Mouse (Mus musculus): ENCODE data around the gene Hykk.

Gene Hykk

DNA sequence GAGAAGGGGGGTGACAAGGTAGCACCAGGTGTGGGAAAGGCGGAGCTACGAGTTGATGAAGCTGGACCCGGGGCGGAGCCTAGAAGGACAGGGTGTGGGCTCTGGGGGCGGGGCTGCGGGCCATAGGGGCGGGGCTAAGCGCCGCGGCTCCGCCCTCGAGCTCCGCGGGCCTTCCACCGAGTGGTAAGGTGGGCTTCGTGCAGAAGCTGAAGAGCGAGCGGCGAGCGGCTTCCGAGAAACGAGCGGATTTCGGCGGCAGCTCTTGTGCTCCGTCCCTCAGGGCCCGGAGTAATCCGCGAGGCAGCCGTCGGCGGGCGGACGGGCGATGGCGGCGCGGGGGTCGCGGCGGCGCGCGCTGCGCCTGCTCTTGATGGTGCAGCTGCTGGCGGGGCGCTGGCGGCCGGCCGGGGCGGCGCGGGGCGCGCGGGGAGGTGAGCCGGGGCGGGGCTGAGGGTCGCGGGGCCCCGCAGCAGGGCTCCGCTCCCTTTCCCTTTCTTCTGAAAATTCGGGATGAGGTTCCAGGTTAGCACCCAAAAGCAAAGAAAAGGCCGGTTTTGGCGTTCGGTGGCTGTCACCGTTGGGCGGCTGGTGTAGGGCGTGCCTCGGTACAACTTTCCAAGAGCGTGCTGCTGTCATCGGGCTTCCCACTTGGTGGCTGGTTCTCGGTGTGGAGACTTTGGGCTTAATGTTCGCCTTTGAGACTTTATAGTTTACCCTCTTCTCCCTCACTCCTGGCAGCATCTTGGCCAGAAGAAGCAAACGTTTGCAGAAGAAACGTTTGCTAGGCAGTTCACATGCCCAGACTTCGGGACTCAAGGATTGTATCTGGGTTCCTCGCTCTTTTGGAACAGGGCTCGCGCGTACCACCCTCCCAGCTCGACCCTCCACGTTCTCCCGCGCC lies 64.5 kb downstream of the Hykk start:
- peak; percentile 68 for DNase-seq (ENCODE audit: low read depth)

- no peak for DNase-seq (ENCODE audit: low read depth)
These were observed 65.3 kb downstream of the Hykk start for GRCm38 (mm10) chr9:54982401-54982800.

DNA sequence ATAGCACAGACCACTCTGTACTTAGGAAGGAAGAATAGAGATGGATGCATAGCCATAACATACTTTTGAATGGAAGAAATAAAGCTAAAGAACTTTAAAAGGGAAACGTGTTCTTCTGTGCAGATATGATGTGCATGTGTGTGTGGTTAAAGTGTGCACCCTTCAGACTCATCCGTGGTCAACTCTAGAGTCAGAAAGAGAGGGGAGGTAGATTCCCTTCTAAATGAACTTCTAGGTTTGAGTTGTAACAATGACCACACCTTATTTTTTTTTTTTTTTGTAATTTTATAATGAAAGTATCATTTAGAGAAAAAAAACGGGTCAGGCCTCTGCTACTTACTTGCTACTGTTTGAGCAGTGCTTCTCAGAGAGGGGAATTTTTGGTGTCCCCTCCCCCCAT lies 73.3 kb downstream of the Hykk start:
- DNase-seq (ENCODE audit: low read depth): peak; percentile 17

DNA sequence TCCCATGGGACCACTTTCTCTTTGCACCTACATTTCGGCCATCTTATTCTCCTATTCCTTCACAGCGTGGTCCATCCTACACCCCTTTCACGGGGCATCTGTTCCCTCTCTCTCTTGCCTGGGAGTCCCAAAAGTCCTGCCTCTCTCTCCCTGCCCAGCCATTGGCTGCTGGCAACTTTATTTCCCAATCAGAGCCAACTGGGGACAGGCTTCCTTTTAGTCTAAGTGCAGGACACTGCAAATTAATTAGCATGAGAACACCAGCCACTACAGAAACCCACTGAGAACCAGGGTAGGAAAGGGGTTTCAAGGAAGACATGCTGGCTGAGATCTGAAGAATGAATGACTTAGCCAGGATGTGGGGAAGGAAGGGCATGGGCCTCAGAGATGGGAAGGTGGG lies 77.3 kb downstream of the Hykk start:
- no peak for DNase-seq (ENCODE audit: low read depth)

DNA sequence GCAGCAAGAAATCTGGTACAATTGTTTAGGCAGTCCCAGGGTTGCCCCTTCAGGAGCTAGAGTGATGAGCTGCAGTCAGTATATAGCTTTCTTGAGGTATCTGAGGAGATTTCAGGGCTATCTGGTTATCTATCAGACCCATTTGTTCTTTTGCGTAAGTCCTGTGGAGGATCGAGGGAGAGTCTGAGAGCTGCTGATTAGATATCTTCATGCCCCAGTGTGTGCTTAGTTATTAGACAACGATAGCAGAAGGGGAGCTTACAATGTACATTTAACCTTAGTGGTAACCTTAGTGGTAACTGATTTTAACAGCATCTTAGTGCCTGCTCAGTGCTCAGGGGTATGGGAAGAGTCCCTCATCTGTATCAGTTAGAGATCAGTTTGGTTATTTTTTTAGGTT lies 78.6 kb downstream of the Hykk start:
- DNase-seq (ENCODE audit: low read depth): no peak
